Mouse (Mus musculus) heart, postnatal 25 days (tissue): ENCODE results near the gene Gm17026. TPM values are rescaled to one million over a fixed set of nuclear protein-coding genes. Genes with fewer than 3 reads are reported as not detected.
"Not testable (repeated sequence)": the region's sequence is repeated elsewhere in the genome, so short reads cannot be mapped to it uniquely, and the experiment has no call there.

Experiments
- DNase-seq: peaks from one replicate; pipeline ENCODE4 v3.0.0; 2022; ENCODE audit warnings: low spot score
- intact Hi-C: fragments of 180-260 bp; cut with DNase I; formaldehyde crosslinking; loops from one replicate; pipeline ENCODE4 v1.15.1; 2025
- microRNA-seq: library from miRNA; unstranded; fragments of <30 nt; microRNA quantifications from one replicate; pipeline ENCODE4 v1.2.0, GENCODE M21; 2022
- total RNA-seq, 2 experiments: library from RNA; stranded (reverse); gene quantifications; 2 replicates each; pipeline ENCODE4 v1.2.3; 2021

Gm17026 gene
- total RNA-seq, result not detected

- DNase-seq, intact Hi-C loops: not testable (repeated sequence)
Measured at GRCm38 (mm10) chr14:42259948-42260347, at the start of gene Gm17026. Gene Gm17026, minus strand, starts transcription at chr14:42260048.

DNA sequence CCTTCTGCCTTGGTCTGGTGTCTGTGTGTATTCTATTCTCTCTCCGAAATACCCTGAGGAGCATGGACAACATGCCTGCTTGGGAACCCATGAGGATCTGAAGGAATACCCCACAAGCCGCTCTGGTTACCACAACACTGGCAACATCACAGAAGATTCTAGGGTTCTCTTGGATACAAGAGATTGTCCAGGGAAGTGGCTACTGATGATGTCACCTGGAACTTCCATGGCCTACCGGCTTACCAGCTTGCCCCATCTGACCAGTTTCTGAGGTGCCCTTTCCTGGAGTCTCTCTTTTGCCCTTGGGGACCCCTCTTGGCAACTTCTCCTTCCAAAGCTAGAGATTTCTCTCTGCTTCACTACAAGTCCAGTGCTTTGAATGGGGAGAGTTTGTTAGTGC is 37.4 kb upstream of the Gm17026 start, which contains the start of gene Gm9611:
TSS of gene Gm9611 (minus strand) at position 101 of the 400 bp plus-strand sequence.
- intact Hi-C loops, result not testable (repeated sequence)

GRCm38 (mm10) chr14:42216766-42217537 is 42.9 kb downstream of the Gm17026 start:
- DNase-seq, intact Hi-C loops: not testable (repeated sequence)

More for the DNA sequence above, 37.4 kb upstream of the Gm17026 start, which contains the start of gene Gm9611:
- not testable (repeated sequence) for DNase-seq

Small RNAs within 50 kb of the gene (microRNA-seq; reads per million reads assigned to microRNA genes)
- gene Gm25208 (not detected), gene Gm25892 (not detected)

Other genes starting within 250 kb of the Gm17026 start
- gene Gm7951, start 142.7 kb downstream of the Gm17026 start, total RNA-seq, result not detected
- gene Gm17027, start 97.4 kb downstream of the Gm17026 start, total RNA-seq, result not detected
- not detected for gene Gm3573, start 69.3 kb downstream of the Gm17026 start, total RNA-seq
- not detected for gene Gm9611, start 37.3 kb upstream of the Gm17026 start, total RNA-seq
- gene Gm7995, start 50.2 kb upstream of the Gm17026 start, total RNA-seq, result not detected
- not detected for gene Gm8005, start 179.6 kb upstream of the Gm17026 start, total RNA-seq
- gene Gm8011, start 203.8 kb upstream of the Gm17026 start, total RNA-seq, result not detected
- not detected for gene Gm8020, start 242.3 kb upstream of the Gm17026 start, total RNA-seq